Mouse (Mus musculus) liver, embryonic 11.5 days (tissue): ENCODE data around the gene Lgmn. TPM values are rescaled to one million over a fixed set of nuclear protein-coding genes. Genes with fewer than 3 reads are reported as not detected.

ENCODE experiments used
- ATAC-seq: fragments of 200-750 bp; cut with Nextera tagmentation; replicated peaks from 2 replicates; pipeline ENCODE4 v1.8.0; 2017; ENCODE audit warnings: moderate number of reproducible peaks, mild to moderate bottlenecking, moderate TSS enrichment, moderate library complexity; ENCODE audit not compliant: low FRiP score
- DNase-seq: peaks from one replicate; pipeline ENCODE4 v3.0.0-alpha.2; 2017; ENCODE audit warnings: low spot score
- H3K27ac ChIP-seq: fragments of 300-500 bp; sonication (generic); 2 replicates; pipeline ENCODE4 v1.5.1; 2014; ENCODE audit warnings: mild to moderate bottlenecking, low read depth, low read length, control low read depth
- H3K27me3 ChIP-seq: fragments of 300-500 bp; sonication (generic); replicated peaks from 2 replicates; pipeline ENCODE4 v1.6.1; 2014; ENCODE audit warnings: low read length, mixed read lengths; ENCODE audit not compliant: control insufficient read depth, insufficient read depth
- H3K36me3 ChIP-seq: fragments of 300-500 bp; sonication (generic); 2 replicates; pipeline ENCODE4 v1.6.1; 2014; ENCODE audit warnings: mild to moderate bottlenecking, low read length, moderate library complexity, mixed read lengths; ENCODE audit not compliant: control insufficient read depth, insufficient read depth
- H3K4me1 ChIP-seq: fragments of 300-500 bp; sonication (generic); replicated peaks from 2 replicates; pipeline ENCODE4 v1.6.1; 2014; ENCODE audit warnings: low read length, mixed read lengths; ENCODE audit not compliant: control insufficient read depth, insufficient read depth
- H3K4me2 ChIP-seq: fragments of 300-500 bp; sonication (generic); 2 replicates; pipeline ENCODE4 v1.6.1; 2014; ENCODE audit warnings: mild to moderate bottlenecking, control low read depth, moderate library complexity
- H3K4me3 ChIP-seq: fragments of 300-500 bp; sonication (generic); 2 replicates; pipeline ENCODE4 v1.5.1; 2014; ENCODE audit warnings: low read depth, low read length, control low read depth
- H3K9ac ChIP-seq: fragments of 300-500 bp; sonication (generic); 2 replicates; pipeline ENCODE4 v1.6.1; 2014; ENCODE audit warnings: low read depth, low read length, control low read depth
- H3K9me3 ChIP-seq: fragments of 300-500 bp; sonication (generic); 2 replicates; pipeline ENCODE4 v1.6.1; 2016; ENCODE audit warnings: low read length, inconsistent platforms, mixed read lengths; ENCODE audit not compliant: control insufficient read depth
- WGBS: fragments of 180-500 bp; shearing (Covaris S2); extraction: QIAGEN DNeasy Blood & Tissue Kit; methylation state at CpG from one replicate; pipeline ENCODE4 v1.1.7; 2014; 5-methylcytosine and 5-hydroxymethylcytosine counted together
- polyA plus RNA-seq: library from polyadenylated mRNA; unstranded; fragments of >200 nt; fragmentation: Nextera tagmentation; extraction: Ambion mirVana; gene quantifications from 2 replicates; pipeline ENCODE4 v1.2.1, GENCODE M21; 2014

Gene Lgmn
- 59.5 and 65.8 TPM in 2 replicates for polyA plus RNA-seq

- WGBS, result 0% methylated on average over 28 of the region's 28 CpGs
- no peaks in the 10 kb centered on the region for H3K9me3 ChIP-seq
These were observed at the start of gene Lgmn for GRCm38 (mm10) chr12:102439632-102440023. Lgmn (minus strand) TSS chr12:102439813.

GRCm38 (mm10) chr12:102484946-102485345 is 45.3 kb upstream of the Lgmn start:
- Histone ChIP-seq H3K4me2 (no peak overlapping the region), H3K4me1 (no peaks in the 10 kb centered on the region), H3K36me3 (peaks cover 12% of the 10 kb centered on the region), H3K27me3 (no peaks in the 10 kb centered on the region), H3K27ac (no peak overlapping the region), H3K9ac (no peak overlapping the region), H3K4me3 (no peak overlapping the region), H3K9me3 (no peaks in the 10 kb centered on the region)
- ATAC-seq (no peak), DNase-seq (no peak)
- WGBS, result 67% methylated on average over 3 of the region's 3 CpGs

More at GRCm38 (mm10) chr12:102439632-102440023, at the start of gene Lgmn:
- peak; percentile 91 for DNase-seq
- peak; percentile 99 for ATAC-seq
- Histone ChIP-seq H3K4me1 (peaks cover 21% of the 10 kb centered on the region), H3K4me2 (peak within 1 kb of the TSS; percentile 88), H3K27me3 (no peaks in the 10 kb centered on the region), H3K36me3 (no peaks in the 10 kb centered on the region), H3K9ac (peak within 1 kb of the TSS; percentile 49), H3K4me3 (peak within 1 kb of the TSS; percentile 63), H3K27ac (no peak within 1 kb of the TSS)

GRCm38 (mm10) chr12:102480481-102480880 is 40.9 kb upstream of the Lgmn start:
- no peaks in the 10 kb centered on the region for H3K27me3 ChIP-seq
- DNase-seq, result no peak
- no peaks in the 10 kb centered on the region for H3K4me1 ChIP-seq
- H3K36me3 ChIP-seq, result peaks cover 11% of the 10 kb centered on the region
- no peak overlapping the region for H3K27ac ChIP-seq
- 90% methylated on average over 4 of the region's 4 CpGs for WGBS
- H3K4me3 ChIP-seq, result no peak overlapping the region
- H3K9me3 ChIP-seq, result no peaks in the 10 kb centered on the region
- no peak overlapping the region for H3K4me2 ChIP-seq
- ATAC-seq, result no peak
- H3K9ac ChIP-seq, result no peak overlapping the region

GRCm38 (mm10) chr12:102474411-102474810 is 34.8 kb upstream of the Lgmn start:
- Histone ChIP-seq H3K9me3 (no peaks in the 10 kb centered on the region), H3K4me1 (peaks cover 3% of the 10 kb centered on the region), H3K9ac (no peak overlapping the region), H3K4me3 (no peak overlapping the region), H3K27me3 (no peaks in the 10 kb centered on the region), H3K4me2 (no peak overlapping the region), H3K36me3 (peaks cover 14% of the 10 kb centered on the region; the same call in 1 of the 2 replicates), H3K27ac (no peak overlapping the region)
- DNase-seq (no peak), ATAC-seq (no peak)
- WGBS, result 93% methylated on average over 7 of the region's 7 CpGs

GRCm38 (mm10) chr12:102468894-102469764 is 29.5 kb upstream of the Lgmn start, which contains the start of gene Golga5:
Golga5 (plus strand) TSS chr12:102469135.
- H3K4me2 ChIP-seq, result peak within 1 kb of the TSS; percentile 73
- no peaks in the 10 kb centered on the region for H3K9me3 ChIP-seq
- peaks cover 3% of the 10 kb centered on the region for H3K4me1 ChIP-seq
- under 1% methylated on average over 85 of the region's 86 CpGs for WGBS
- H3K27ac ChIP-seq, result peak within 1 kb of the TSS; percentile 60; the same call in 1 of the 2 replicates
- ATAC-seq (peak; percentile 99), DNase-seq (peak; percentile 95)
- peak within 1 kb of the TSS; percentile 82 for H3K9ac ChIP-seq
- peaks cover 8% of the 10 kb centered on the region; the same call in 1 of the 2 replicates for H3K36me3 ChIP-seq
- no peaks in the 10 kb centered on the region for H3K27me3 ChIP-seq
- H3K4me3 ChIP-seq, result peak within 1 kb of the TSS; percentile 87

- DNase-seq, result no peak
- H3K9ac ChIP-seq, result no peak overlapping the region
- no peak overlapping the region for H3K27ac ChIP-seq
- ATAC-seq, result no peak
- H3K9me3 ChIP-seq, result no peaks in the 10 kb centered on the region
- no peaks in the 10 kb centered on the region for H3K27me3 ChIP-seq
- peaks cover 3% of the 10 kb centered on the region for H3K4me1 ChIP-seq
- peaks cover 6% of the 10 kb centered on the region; the same call in 1 of the 2 replicates for H3K36me3 ChIP-seq
- no peak overlapping the region for H3K4me2 ChIP-seq
- WGBS, result 84% methylated on average over 1 of the region's 1 CpGs
- no peak overlapping the region for H3K4me3 ChIP-seq
These were observed 28.5 kb upstream of the Lgmn start for GRCm38 (mm10) chr12:102468136-102468535.

- no peak for DNase-seq
- H3K9me3 ChIP-seq, result no peaks in the 10 kb centered on the region
- 51% methylated on average over 4 of the region's 4 CpGs for WGBS
These were observed 25.0 kb upstream of the Lgmn start for GRCm38 (mm10) chr12:102464650-102465049.

GRCm38 (mm10) chr12:102461177-102461576 is 21.6 kb upstream of the Lgmn start:
- H3K27ac ChIP-seq, result no peak overlapping the region
- H3K36me3 ChIP-seq, result no peaks in the 10 kb centered on the region
- H3K9ac ChIP-seq, result no peak overlapping the region
- ATAC-seq (no peak), DNase-seq (no peak)
- no peaks in the 10 kb centered on the region for H3K27me3 ChIP-seq
- no peak overlapping the region for H3K4me3 ChIP-seq
- no peaks in the 10 kb centered on the region for H3K9me3 ChIP-seq
- 61% methylated on average over 5 of the region's 5 CpGs for WGBS
- H3K4me1 ChIP-seq, result no peaks in the 10 kb centered on the region
- H3K4me2 ChIP-seq, result no peak overlapping the region

More at GRCm38 (mm10) chr12:102464650-102465049, 25.0 kb upstream of the Lgmn start:
- Histone ChIP-seq H3K4me3 (no peak overlapping the region), H3K27me3 (no peaks in the 10 kb centered on the region), H3K9ac (no peak overlapping the region), H3K4me2 (no peak overlapping the region), H3K36me3 (no peaks in the 10 kb centered on the region), H3K27ac (no peak overlapping the region), H3K4me1 (no peaks in the 10 kb centered on the region)
- ATAC-seq, result no peak
